Mouse (Mus musculus) brain, embryonic 14.5 days (tissue): ENCODE measurements at regions not wholly inside any gene's neighbourhood (a gene's known extent, or its start where the extent isn't known, plus 50 kb on each side); places are given as distances from the start of the nearest gene placed in this dataset.

Experiments
- CTCF ChIP-seq: fragments of 200-500 bp; IDR thresholded peaks from 2 replicates; pipeline ENCODE4 v1.5.1; 2012; ENCODE audit warnings: inconsistent platforms, mild to moderate bottlenecking, moderate library complexity, borderline replicate concordance; ENCODE audit not compliant: insufficient read depth, insufficient read length; ENCODE audit errors: extremely low read depth
- POLR2A ChIP-seq: fragments of 200-500 bp; IDR thresholded peaks from 2 replicates; pipeline ENCODE4 v1.6.1; 2012; ENCODE audit warnings: mild to moderate bottlenecking, inconsistent platforms, borderline replicate concordance; ENCODE audit not compliant: poor library complexity, insufficient read depth, insufficient read length, severe bottlenecking; ENCODE audit errors: extremely low read depth

DNA sequence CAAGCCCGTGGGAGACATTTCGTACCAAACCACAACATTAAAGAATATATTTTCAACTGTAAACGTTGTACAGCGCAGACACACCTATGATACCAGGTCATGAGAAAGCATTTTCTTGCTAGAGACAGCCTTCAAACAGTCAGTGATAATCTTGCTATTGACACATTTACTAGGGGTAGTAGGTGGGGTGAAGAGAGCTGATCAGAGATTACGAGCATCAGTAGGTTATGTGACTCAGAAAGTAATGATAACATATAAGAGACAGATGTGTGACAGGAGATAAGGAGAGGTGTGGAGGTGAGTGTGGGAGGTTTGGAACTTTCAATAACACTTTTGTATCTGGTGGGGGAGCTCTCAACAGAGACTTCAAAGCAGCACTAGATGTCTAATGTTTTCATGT lies 231.5 kb upstream of the Satb1 start:
- TF ChIP-seq CTCF (no peak), POLR2A (no peak)
